Mouse (Mus musculus) B cell, adult 2 months (primary cell): ENCODE data around the gene Nmrk1.

Source experiments
- DNase-seq, 2 experiments: peaks; one replicate each; pipeline ENCODE4 v3.0.0; 2022

Nmrk1 gene

DNA sequence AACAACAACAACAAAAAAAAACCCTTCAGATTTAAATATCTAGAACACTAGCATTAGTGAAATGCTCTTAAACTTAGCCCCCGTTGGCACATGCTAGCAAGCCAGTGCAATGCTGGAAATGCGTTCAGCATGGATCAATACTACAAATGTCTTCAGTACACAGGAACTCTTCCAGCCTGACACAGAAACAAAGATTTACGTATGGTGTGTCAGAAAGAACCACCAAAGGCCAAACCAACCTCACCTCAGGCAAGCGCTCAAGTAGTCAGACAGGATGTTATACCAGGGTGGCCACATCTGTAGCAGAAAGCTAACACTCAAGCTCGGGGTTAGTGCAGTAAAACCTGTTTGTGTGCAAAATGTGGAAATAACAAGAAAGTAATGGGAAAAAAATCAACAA lies 12.7 kb upstream of the Nmrk1 start:
- DNase-seq, result peak in 1 of 2 experiments; percentile 23

DNA sequence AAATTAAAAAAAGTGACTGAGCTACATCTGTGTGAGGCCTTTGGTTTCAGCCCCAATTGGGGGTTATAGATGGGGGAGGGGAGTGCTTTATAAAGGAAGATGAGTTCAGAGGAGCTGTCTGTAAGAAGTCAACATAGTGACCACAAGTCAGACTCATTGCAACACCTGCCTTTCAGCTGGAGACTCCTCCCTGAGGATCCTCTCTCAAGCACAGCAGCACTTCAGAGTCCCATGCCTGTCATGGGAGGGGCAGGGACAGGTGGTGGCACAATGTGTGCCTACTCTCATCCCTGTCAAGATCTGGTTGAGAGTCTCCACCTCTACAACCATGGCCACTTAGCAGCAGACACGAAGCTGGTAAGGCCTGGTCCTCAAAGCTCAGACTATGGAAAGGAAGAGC lies 12.1 kb upstream of the Nmrk1 start:
- DNase-seq, result no peak

DNA sequence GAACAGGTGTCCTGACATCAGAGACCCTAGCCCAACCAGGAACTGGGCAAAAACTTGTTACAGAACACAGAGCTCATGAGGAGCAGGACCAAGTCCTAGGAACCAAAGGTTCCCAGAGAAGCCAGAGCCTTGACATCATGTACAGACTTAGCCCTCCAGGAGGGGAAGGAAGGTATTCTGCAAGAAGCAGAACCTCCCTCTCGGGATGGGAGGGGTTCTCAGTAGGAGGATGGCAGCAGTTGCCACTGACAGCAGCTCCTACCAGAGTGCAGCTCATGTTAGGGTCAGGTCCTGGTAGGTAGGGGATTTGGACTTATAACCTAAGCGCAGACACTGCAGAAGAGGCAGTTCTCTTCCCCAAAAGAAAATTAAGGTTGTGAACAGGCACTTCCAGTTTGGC lies 7.9 kb upstream of the Nmrk1 start:
- no peak for DNase-seq

DNA sequence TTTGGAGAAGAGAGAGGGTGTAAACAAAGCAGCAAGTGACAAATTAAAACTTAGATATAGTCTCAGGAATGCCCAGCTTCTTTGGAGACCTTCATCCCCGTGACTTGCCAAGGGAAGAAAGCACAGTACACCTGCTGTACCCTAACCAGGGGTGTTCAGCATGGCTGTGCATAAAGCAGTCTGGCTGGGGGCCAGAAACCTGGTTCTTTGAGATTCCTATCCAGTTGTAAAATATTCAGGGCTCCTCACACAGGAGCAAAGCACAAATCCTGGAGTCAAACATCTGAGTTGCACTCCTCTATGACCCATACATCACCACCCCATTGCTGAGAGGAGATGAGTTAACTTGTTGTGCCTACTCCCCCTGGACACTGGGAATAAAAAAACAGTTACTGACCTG lies 2.2 kb upstream of the Nmrk1 start:
- DNase-seq, result no peak

DNA sequence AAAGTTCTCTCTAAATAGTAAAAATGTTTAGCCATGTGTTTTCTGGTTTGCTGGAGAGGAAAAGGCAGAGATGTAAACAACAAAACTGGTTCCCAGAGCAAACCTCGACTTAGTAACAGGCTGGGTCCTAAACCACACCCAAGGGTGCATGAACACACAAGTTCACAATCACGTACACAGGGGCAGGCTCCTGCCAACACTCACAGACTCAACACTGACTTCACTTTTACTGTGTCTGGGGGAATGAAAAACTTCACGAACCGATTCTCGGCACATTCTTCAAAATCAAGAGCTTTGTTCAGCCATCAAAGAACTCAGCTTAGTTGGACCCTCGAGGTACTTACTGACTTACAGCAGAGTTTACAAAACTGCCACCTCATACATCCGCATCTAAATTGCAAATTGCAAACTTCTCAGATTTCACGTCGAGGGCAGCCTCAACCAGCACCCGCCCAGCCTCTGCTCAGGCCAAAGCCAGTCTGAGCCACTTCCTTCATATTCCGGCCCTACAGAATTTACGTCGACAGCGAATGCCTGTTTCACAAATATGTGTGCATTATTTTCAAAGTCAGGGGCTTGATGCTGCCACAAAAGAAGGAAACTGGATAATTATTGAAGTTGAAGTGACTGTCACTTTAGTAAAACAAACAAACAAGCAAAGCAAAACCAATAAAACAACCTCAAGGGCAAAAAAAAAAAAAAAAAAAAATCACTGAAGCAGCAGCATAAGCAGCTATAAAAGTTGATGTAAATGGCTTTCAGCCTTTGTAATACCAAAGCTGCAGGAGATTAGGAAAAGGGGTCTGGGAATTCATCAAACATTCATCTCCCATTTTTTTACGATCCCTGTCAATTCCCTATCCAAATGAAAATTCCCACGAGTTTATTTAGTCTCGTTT lies 1.3 kb upstream of the Nmrk1 start:
- DNase-seq, result no peak

DNA sequence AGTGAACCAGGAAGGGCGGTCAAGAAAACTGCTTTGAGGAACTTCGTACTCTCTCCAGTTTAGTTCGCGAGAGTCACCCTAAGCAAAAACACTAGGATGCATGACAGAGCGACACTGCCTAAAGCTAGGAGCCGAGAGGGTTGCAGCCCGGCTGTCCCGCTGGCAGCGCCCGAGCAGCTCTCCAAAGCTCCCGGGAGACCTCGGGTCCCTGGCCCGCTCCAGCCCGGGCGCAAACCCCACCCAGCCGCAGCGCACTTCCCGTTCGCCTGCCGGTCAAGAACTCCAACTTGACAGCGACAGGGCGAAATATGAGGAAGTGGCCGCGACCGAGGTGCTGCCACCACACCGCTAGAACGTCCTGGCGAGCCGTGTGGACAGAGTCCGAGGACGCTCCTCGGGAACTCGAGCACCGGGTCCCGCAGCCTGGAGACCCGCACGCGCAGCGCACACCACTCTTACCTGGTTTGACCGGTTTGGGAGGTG lies 548 bp upstream of the Nmrk1 start:
- peak; percentile 69 to 73 for DNase-seq

DNA sequence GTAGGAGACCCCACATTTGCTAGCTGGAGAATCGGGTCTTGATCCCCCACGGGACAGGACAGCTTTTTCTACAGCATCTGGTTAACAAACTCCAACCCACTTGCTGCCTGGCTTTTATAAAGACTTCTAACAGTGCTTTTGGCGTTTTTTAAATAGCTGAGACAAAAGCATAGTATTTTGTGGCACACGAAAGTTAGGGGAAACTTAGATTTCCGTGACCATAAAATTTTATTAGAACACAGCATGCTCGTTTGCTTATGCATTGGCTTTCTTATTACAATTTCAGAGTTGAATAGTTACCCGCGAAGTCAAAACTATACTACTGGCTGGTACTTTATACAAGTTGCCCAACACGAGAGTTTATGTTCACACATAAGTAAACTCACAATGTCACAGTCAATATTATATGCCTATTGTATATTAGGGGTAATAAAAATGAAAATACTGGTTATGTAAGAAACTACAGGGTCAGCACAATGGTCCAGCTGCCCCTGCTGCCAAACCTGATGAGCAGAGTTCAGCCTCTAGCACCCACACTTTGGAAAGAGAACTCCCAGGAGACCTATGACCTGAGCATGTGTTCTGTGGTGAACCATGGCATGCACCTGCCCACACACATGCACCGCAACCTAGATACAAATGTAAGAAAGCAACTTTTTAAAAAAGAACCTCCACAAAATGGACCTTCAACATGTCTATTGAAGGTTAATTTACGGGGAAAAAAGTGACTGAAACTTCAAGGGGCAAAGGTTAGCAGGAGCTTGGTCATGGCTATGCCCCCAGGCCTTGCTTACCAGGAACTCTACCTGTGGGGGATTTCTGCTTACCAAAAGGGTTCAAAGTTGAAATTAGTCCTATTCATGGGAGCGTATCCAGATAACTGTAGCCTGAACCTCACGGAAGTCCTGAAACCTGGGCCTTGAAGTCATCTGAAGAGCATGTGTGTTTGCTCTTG lies 758 bp downstream of the Nmrk1 start:
- peak; percentile 35 to 38 for DNase-seq

DNA sequence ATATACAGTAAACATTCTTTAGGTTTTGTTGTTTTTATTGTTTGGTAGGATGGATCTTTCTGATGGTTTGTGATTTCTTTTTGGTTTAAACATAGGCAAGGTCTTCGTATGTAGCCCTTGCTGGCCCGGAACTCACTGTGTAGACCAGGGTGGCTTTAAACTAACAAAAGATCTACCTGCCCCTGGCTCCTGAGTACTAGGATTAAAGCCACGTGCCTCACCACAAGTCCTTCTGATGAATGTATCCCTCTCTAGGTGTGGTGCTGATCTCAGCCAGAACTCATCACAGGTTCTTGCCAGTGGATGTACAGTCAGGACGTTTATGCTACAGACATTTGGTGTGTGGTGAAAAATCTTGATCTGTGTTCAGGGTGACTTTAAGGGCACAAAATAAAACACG lies 6.2 kb downstream of the Nmrk1 start:
- DNase-seq, result no peak

DNA sequence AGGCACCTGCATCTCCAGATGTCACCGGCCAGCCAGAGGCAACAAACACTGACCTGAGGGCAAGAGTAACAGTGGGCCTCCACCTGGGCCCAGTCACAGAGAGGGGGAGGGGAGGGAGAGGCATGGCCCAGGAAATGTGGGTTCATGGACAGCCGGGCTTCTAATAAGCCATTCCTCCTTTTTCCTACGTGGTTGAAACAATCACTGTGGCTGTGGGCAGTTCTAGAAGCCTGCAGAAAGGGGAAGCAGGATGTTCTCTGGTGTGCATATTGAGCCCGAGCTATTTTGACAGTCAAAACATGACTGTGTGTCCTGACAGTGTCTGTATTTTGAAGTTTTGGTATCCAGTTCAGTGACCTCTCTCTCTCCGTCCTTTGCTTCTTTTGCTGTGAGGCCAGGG lies 7.2 kb downstream of the Nmrk1 start:
- DNase-seq, result peak; percentile 53 to 57

DNA sequence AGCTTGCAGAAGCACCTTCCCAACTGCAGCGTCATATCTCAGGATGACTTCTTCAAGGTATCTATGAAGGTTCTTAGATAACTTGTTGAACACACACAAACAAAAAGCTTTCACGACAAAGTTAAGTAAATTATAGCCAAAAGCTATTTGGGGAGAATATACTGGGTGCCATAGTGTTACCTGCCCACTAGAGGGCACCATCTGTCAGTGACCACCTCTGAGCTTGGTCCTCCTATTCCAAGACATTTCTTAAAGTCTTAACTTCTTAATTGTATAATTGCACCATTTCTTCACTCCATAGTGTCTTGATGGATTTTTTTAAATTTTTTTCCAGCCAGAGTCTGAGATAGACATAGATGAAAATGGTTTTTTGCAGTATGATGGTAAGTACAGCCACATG lies 7.8 kb downstream of the Nmrk1 start:
- no peak for DNase-seq

DNA sequence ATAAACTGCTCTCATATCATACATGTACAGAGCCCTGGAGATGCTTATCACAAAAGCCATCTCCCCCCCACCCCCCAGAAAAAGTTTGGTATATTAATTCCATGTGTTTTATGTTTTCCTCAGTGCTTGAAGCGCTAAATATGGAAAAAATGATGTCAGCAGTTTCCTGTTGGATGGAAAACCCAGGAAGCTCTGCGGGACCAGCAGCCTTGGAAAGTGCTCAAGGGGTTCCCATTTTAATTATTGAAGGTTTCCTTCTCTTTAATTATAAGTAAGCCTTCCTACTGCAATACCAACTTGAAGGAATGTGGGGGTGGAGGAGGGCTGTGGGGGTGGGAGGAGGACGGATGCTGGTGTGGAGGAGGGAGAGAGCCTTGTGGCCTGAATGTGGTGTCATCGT lies 9.3 kb downstream of the Nmrk1 start:
- no peak for DNase-seq

DNA sequence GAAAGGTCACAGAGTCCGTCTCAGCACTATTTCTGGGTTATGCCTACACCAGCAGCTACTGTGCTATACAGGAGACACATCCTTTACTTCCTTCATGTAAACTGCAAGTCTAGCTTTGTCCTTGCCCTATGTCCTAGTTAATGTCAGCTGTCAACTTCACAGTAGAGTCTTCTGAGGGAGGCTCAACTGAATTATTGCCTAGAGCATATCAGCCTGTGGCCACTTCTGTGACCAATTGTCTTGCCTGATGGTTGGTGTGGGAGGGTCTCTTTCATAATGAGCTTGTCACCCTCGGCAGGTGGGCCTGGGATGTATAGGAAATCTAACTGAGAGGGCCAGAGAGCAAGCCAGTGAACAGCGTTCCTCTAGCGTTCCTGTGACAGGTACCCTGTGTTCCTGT lies 11.7 kb downstream of the Nmrk1 start:
- no peak for DNase-seq

DNA sequence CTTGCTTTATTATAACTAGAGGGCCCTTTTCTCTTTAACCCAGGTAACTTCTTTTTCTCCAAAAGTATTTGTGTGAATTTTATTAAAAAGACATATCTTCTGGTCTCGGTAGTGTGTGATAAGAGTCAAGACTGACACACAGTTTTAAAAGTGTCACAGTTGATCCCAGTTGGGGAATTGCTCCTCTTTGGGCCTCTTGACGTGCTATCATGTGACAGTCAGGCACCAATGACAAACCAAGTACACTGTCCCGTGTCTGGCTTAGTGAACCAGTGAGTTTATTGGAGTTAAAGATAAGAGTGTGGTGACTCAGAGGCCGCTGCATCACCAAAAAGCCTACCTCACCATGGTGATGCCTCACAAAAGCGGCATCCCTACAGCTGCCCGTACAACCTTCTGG lies 12.3 kb downstream of the Nmrk1 start:
- no peak for DNase-seq

DNA sequence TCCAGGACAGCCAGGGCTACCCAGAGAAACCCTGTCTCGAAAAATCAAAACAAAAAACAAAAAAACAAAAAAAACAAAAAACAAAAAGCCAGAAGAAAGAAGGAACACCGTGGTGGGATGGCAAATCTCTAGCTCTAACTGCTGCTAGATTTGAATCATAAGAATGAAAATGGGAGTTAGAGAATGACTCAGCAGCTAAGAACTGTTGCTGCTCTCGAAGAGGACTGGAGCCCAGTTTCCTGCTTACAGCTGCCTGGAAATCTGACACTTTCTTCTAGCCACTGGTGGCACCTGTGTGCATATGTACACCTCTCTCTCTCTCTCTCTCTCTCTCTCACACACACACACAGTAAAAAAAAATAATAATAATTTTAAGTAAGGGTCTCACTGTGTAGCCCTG lies 14.6 kb downstream of the Nmrk1 start:
- DNase-seq, result no peak

DNA sequence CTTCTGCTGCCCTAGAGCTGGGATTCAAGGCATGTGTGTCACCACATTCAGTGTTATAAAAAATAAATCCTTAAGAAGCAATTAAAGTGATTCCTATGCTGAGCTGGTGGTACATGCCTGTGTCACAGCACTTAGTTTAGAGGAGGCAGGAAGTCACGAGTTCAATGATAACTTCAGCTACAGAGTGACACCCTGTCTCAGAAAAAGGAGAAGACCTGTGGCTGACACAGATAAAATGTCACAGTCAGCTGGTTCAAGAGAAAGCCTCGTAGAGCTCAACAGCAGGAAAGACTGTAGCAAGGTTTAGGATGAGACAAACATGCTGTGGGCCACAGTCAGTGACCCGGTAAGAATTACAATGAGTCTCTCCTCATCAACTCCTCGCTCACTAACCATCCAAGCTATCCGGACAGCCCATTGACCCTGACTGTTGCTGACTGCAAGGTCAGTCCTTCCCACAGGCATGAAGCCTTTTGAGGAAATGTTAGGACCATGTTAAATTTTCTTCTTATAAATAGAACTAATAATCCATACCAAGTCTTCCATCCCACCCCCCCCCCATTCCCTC lies 15.2 kb downstream of the Nmrk1 start:
- peak; percentile 16 to 23 for DNase-seq

DNA sequence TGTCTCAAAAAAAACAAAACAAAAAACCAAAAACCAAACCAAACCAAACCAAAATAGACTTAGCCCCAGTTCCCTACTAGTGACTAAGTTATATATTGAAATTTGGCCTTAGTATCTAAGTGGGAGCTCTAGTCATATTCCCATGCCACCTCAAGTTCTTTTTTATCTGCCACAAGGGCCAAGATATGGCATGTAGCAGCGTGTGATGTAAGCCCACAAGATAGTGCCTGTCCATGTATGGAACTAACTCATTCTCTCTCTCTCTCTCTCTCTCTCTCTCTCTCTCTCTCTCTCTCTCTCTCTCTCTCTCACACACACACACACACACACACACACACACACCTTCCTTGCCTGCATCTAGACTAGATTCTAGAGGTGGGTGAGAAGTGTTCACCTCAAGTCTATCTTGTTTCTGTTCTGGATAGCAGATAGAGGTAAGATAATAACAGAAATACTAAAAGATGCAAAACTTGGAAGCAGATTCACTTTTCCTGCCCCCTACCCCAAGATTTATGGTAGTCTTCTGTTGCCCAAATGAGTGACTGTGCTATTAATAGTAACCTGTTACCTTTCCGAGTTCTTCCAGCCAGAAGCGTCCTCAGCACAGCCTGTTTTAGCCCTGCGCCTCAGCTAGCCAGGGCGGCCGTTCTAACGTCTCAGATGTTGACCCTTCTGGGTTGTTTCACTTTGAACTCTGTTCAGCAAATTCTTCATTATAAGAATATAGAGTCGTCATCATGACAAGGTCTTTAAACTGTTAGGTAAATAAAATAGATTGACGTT lies 16.2 kb downstream of the Nmrk1 start:
- no peak for DNase-seq

DNA sequence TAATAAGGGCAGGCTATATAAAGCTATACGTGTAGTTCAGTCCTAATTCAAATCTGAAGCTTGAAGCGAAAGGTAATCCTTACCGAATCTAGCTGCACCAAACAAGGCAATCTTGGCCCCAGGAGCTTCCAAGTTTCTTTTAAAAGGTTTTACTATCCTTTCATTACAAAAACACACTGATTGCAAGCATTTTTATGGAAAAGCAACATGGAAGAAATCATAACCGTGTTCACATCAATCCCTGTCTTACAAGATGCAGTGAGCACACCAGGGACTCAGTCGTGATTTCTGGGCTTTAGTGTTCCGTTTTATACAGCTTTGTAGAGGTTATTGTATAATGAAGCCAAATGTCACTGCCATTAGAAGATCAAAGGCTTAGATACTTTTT lies 16.8 kb downstream of the Nmrk1 start:
- no peak for DNase-seq

DNA sequence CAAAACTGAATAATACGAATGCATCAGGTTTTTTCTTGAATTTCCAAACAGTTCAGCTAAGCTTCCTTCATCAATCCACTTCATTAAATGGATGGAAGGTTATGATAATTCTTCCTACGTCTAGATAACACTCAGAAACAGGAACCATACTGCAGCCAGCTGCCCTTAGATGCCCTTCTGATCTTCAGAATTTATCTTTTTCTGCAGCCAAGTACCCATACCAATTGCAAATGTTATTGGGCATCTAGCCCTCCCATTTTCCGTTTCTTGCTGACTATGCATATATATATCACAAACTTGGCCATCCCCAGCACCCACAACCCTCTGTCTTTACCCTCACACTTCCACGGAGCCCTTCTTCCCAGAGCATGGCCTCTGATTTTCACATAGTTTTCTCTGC lies 18.2 kb downstream of the Nmrk1 start:
- no peak for DNase-seq

DNA sequence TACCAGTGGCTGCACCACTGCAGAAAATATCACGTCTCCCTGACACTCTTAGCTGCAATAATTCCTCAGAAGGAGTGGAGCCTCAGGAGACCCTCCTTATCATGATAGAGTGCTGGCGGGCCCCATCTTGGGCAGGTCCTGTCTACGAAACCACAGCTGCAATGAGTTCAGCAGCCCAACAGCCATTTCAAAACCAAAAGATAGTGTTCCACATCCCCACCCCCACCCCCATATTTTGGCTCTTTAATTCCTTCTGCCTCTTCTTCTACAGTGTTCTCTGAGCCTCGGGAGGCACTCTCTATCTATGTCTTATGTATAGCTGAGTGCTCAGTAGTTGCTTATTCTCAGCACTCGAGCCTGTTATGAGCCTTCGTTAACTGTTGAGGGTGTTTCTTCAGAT lies 18.7 kb downstream of the Nmrk1 start:
- DNase-seq, result no peak

DNA sequence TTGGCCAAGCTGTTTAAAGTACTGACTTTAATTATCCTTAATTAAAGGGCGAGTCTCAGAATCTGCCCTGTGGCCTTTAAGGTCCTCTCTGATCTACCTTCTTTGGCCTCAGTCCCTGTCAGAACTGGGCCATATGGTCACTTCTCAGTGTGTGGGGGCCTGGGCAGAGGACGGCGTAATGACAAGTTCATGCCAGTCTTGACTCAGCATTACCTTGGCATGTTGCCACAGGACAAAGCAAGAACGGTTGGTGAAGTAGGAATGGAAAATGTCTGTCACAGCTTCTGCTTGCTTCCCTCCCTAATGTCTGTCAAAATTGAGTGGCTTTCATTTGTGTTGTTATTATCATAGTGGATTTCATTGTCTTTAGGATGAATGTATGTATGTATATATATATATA lies 20.8 kb downstream of the Nmrk1 start:
- DNase-seq, result no peak

DNA sequence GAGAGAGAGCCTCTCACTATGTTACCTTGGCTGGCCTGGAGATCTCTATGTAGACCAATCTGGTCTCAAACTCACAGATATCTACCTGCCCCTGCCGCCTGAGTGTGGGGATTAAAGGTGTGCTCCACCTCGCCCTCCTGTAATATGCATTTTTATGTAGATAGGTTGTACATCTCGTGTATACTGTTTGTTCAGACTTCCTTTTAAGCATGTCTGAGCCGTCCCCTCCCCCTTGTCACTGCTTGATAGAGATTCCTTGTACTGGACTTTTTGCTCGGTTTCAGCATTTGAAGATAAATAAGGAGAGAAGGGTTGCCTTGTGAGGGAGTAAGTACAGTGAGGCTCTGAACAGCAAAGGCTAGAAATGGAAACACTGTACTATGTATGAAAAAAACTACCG lies 21.3 kb downstream of the Nmrk1 start:
- DNase-seq, result no peak

DNA sequence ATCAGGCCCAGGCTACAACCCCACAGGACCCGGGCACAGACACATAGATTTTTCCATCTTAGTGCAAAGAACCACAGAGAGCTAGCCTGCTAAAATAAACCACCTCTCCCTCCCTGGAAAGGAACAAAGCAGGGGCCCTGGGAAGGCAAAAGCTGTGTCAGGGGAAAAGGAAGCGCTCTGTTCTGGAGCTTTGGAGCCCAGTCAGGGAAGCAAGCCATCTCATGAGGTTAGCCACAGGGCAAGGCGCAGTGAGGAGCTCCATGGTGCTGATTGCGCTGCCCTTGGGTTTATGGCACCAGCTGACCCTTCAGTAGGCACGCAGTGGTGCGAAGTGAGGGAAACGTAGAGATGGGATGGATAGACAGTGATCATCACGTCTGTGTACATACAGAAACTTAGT lies 22.6 kb downstream of the Nmrk1 start:
- no peak for DNase-seq

DNA sequence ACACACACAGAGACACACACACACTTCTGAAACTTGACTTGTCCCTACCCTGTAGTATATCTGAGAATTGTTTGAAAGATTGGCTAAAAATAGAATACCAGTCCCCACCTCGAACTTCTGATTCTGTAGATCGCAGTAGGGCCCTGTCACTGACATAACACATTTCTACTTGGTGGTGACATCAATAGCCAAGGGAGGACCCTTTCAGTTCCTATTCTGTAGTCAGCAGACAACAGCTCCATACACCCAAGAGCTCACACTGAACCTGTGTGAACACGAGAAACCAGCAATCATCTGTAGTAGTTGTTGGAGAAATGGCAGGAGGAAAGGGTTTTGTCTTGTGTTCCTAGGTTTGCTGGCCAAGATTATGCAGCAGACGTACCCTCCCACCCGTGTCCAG lies 23.2 kb downstream of the Nmrk1 start:
- no peak for DNase-seq
